Mouse (Mus musculus) C2C12 (cell line): ENCODE results near the gene Adam15.

Experiments
- CTCF ChIP-seq: IDR thresholded peaks from one replicate; pipeline ENCODE4 v1.5.1; 2011; ENCODE audit not compliant: control insufficient read depth, insufficient read depth, insufficient read length
- MAX ChIP-seq: IDR thresholded peaks from one replicate; pipeline ENCODE4 v1.6.1; 2011; ENCODE audit warnings: mild to moderate bottlenecking, control low read depth
- USF1 ChIP-seq: IDR thresholded peaks from one replicate; pipeline ENCODE4 v1.6.1; 2011; ENCODE audit warnings: low read depth, mild to moderate bottlenecking, control low read depth, moderate library complexity

GRCm38 (mm10) chr3:89314791-89315190 is 35.0 kb downstream of the Adam15 start:
- TF ChIP-seq MAX, result no peak
- no peak for TF ChIP-seq CTCF
- TF ChIP-seq USF1, result no peak
